40 mouse cellular contexts compared by ENCODE assay signal in genomic region chr6:41701245-41701644, GRCm38 (mm10). TPM values are rescaled to one million over a fixed set of nuclear protein-coding genes. Genes with fewer than 3 reads are reported as not detected.
DNase-seq lines count a peak whose midpoint lies in the region; ATAC-seq and TF ChIP-seq lines count a peak whose summit lies in the region.
"Had no signal": no experiment of that assay in that cellular context is flagged by ENCODE, and none has a peak within 500 bp of the region (broad histone marks: within the 10 kb centered on the region; RNA-seq: fewer than 3 reads in every experiment).

No protein-coding gene starts in this region.

- peak overlapping the region; percentile 68 for H3K4me3 ChIP-seq in erythroblast, embryonic 14.5 days (replicated peaks)
- H3K4me3 ChIP-seq in liver, embryonic 11.5 days (ENCODE audit: low read depth, low read length): peak overlapping the region; percentile 63
- H3K4me3 ChIP-seq in liver, embryonic 14.5 days (ENCODE audit: insufficient read depth in 1 of 2, low read depth in 2 of 2, low read length in 2 of 2): peak overlapping the region; percentile 92 to 97
- H3K4me3 ChIP-seq: forebrain, embryonic 10.5 days; gastrocnemius, adult 2 months; hindbrain, embryonic 10.5 days; hindbrain, embryonic 15.5 days; kidney, embryonic 15.5 days; layer of hippocampus, adult 2 months; limb, embryonic 13.5 days; midbrain, embryonic 13.5 days; stomach, embryonic 15.5 days had no signal

- peak; percentile 57 for TF ChIP-seq EP300 in liver, embryonic 14.5 days (IDR thresholded peaks at IDR 0.05; ENCODE audit: low read depth)

- peak overlapping the region; percentile 80 for H3K4me2 ChIP-seq in liver, embryonic 11.5 days
- peak overlapping the region; percentile 86 for H3K4me2 ChIP-seq in liver, embryonic 14.5 days (ENCODE audit: low read depth)
- H3K4me2 ChIP-seq: hindbrain, embryonic 15.5 days; kidney, embryonic 15.5 days; limb, embryonic 13.5 days; midbrain, embryonic 13.5 days; stomach, embryonic 15.5 days had no signal

- ATAC-seq in erythroblast, adult 5-6 weeks (replicated peaks; ENCODE audit: low FRiP score, poor library complexity, severe bottlenecking): no peak
- ATAC-seq in liver, embryonic 11.5 days (replicated peaks; ENCODE audit: low FRiP score): no peak
- no peak for ATAC-seq in liver, embryonic 14.5 days (ENCODE audit: insufficient read depth)
- ATAC-seq: forebrain, embryonic 16.5 days; inflammation-experienced regulatory T-cells, adult 6 months; midbrain, embryonic 13.5 days had no signal

- no peak for TF ChIP-seq CTCF in liver, embryonic 14.5 days (IDR thresholded peaks at IDR 0.05; ENCODE audit: low read depth)

- peak overlapping the region; percentile 82; the same call in 1 of the 2 replicates for H3K9ac ChIP-seq in liver, embryonic 11.5 days (ENCODE audit: low read depth, low read length)
- peak overlapping the region; percentile 96 for H3K9ac ChIP-seq in liver, embryonic 14.5 days (replicated peaks)
- H3K9ac ChIP-seq: hindbrain, embryonic 15.5 days; kidney, embryonic 15.5 days; limb, embryonic 13.5 days; midbrain, embryonic 13.5 days; stomach, embryonic 15.5 days had no signal

- H3K4me1 ChIP-seq in erythroblast, embryonic 14.5 days (ENCODE audit: control insufficient read depth): peaks cover 56% of the 10 kb centered on the region
- peaks cover 14% of the 10 kb centered on the region for H3K4me1 ChIP-seq in liver, embryonic 11.5 days (replicated peaks; ENCODE audit: control insufficient read depth, insufficient read depth, low read length)
- peaks cover 24 to 30% of the 10 kb centered on the region in 2 experiments for H3K4me1 ChIP-seq in liver, embryonic 14.5 days (replicated peaks; ENCODE audit: control insufficient read depth in 2 of 2, insufficient read depth in 2 of 2, low read length in 1 of 2)
- H3K4me1 ChIP-seq: forebrain, embryonic 10.5 days; hindbrain, embryonic 10.5 days; hindbrain, embryonic 15.5 days; limb, embryonic 13.5 days; midbrain, embryonic 13.5 days; stomach, embryonic 15.5 days had no signal

- H3K36me3 ChIP-seq in erythroblast, embryonic 14.5 days (ENCODE audit: control insufficient read depth): peaks cover 84% of the 10 kb centered on the region
- no peaks in the 10 kb centered on the region for H3K36me3 ChIP-seq in liver, embryonic 11.5 days (ENCODE audit: control insufficient read depth, insufficient read depth, low read length)
- peaks cover 64% of the 10 kb centered on the region for H3K36me3 ChIP-seq in liver, embryonic 14.5 days (replicated peaks; ENCODE audit: control insufficient read depth, insufficient read depth, low read depth)
- H3K36me3 ChIP-seq: forebrain, embryonic 10.5 days; hindbrain, embryonic 10.5 days; hindbrain, embryonic 15.5 days; kidney, embryonic 15.5 days; limb, embryonic 13.5 days; midbrain, embryonic 13.5 days; stomach, embryonic 15.5 days had no signal

- H3K27ac ChIP-seq in liver, embryonic 11.5 days (ENCODE audit: low read depth, low read length): no peak overlapping the region
- peak overlapping the region; percentile 98 for H3K27ac ChIP-seq in liver, embryonic 14.5 days
- H3K27ac ChIP-seq: forebrain, embryonic 10.5 days; gastrocnemius, adult 2 months; hindbrain, embryonic 10.5 days; hindbrain, embryonic 15.5 days; kidney, embryonic 15.5 days; layer of hippocampus, adult 2 months; limb, embryonic 13.5 days; macrophage; midbrain, embryonic 13.5 days; stomach, embryonic 15.5 days had no signal

- no peak for DNase-seq in liver, embryonic 11.5 days (ENCODE audit: low spot score)
- DNase-seq in liver: no peak
- DNase-seq in liver, embryonic 14.5 days (ENCODE audit: low read depth in 3 of 3, low spot score in 3 of 3): peak in 2 of 3 experiments; percentile 48 to 58
- DNase-seq in urinary bladder, adult 18-20 months (ENCODE audit: low spot score in 2 of 2): no peak
- DNase-seq in adrenal gland, postnatal 4 days (ENCODE audit: low spot score in 2 of 2): no peak
- DNase-seq: adrenal gland, postnatal 14 days; cerebellum, adult 8-10 months; cerebellum, postnatal 36 days; gastrocnemius, adult 2 months; gastrocnemius, postnatal 36 days; heart, adult 18-20 months; kidney, adult 11 months; kidney, postnatal 25 days; lung, adult 2 months; lung, postnatal 10 days had no signal

- 21% methylated on average over 1 of the region's 1 CpGs for WGBS in liver, embryonic 11.5 days
- 9% methylated on average over 1 of the region's 1 CpGs for WGBS in liver, embryonic 14.5 days (ENCODE audit: insufficient replicate concordance)

- H3K9me3 ChIP-seq in erythroblast, embryonic 14.5 days (ENCODE audit: control insufficient read depth, low read length): no peaks in the 10 kb centered on the region
- no peaks in the 10 kb centered on the region for H3K9me3 ChIP-seq in liver, embryonic 11.5 days (ENCODE audit: control insufficient read depth, low read length)
- H3K9me3 ChIP-seq in liver, embryonic 14.5 days (ENCODE audit: control insufficient read depth, low read length): no peaks in the 10 kb centered on the region
- H3K9me3 ChIP-seq: forebrain, embryonic 10.5 days; hindbrain, embryonic 10.5 days; hindbrain, embryonic 15.5 days; kidney, embryonic 15.5 days; limb, embryonic 13.5 days; midbrain, embryonic 13.5 days; stomach, embryonic 15.5 days had no signal

- no peaks in the 10 kb centered on the region for H3K27me3 ChIP-seq in erythroblast, embryonic 14.5 days (ENCODE audit: control insufficient read depth)
- H3K27me3 ChIP-seq in liver, embryonic 11.5 days (replicated peaks; ENCODE audit: control insufficient read depth, insufficient read depth, low read length): no peaks in the 10 kb centered on the region
- no peaks in the 10 kb centered on the region for H3K27me3 ChIP-seq in liver, embryonic 14.5 days (ENCODE audit: control insufficient read depth, insufficient read depth, low read length)
- H3K27me3 ChIP-seq: CH12.LX; hindbrain, embryonic 15.5 days; kidney, embryonic 15.5 days; limb, embryonic 13.5 days; midbrain, embryonic 13.5 days; stomach, embryonic 15.5 days had no signal

RNA-seq across cellular contexts. Expression of gene Kel, which starts 2.9 kb away (rescaled TPM):
- 24.5 and 29.0 TPM in 2 replicates for polyA plus RNA-seq in erythroblast, embryonic 14.5 days (2012)
- 2,664 and 2,909 TPM in 2 replicates for total RNA-seq in erythroblast, adult 5-6 weeks (2015; ENCODE audit: low replicate concordance)
- total RNA-seq in erythroblast, adult 5-6 weeks (2017; ENCODE audit: low replicate concordance): 999 and 1,312 TPM in 2 replicates
- polyA plus RNA-seq in liver, embryonic 11.5 days (2014; fragmentation: Nextera tagmentation; extraction: Ambion mirVana): 150 and 153 TPM in 2 replicates
- 236 and 313 TPM in 2 replicates for polyA plus RNA-seq in liver, embryonic 14.5 days (2012; rRNA removed)
- polyA plus RNA-seq in liver, embryonic 14.5 days (2014; fragmentation: Nextera tagmentation; extraction: Ambion mirVana): 221 and 240 TPM in 2 replicates
- 10 to 100 TPM in 1 of 2 experiments, 1 to 10 TPM in 1; 6.2 to 14.8 TPM for total RNA-seq in adrenal gland, postnatal 4 days (2021)
- total RNA-seq: CH12.LX; gastrocnemius, adult 2 months; gastrocnemius, postnatal 36 days; heart, adult 18-20 months; layer of hippocampus, adult 2 months; layer of hippocampus, postnatal 14 days; left cerebral cortex, adult 8-10 months; left cerebral cortex, postnatal 36 days had no signal
- polyA plus RNA-seq: C2C12; inflammation-experienced regulatory T-cells, adult 6 months; lung, adult 2 months; macrophage; urinary bladder, adult 2 months had no signal

RNA-seq across cellular contexts. Expression of gene Llcfc1, which starts 17.0 kb away (rescaled TPM):
- polyA plus RNA-seq in erythroblast, embryonic 14.5 days (2012): not detected in 2 replicates
- not detected in 2 replicates for total RNA-seq in erythroblast, adult 5-6 weeks (2015; ENCODE audit: low replicate concordance)
- 2.6 TPM in 1 of 2 replicates, not detected in the other for total RNA-seq in erythroblast, adult 5-6 weeks (2017; ENCODE audit: low replicate concordance)
- polyA plus RNA-seq in liver, embryonic 11.5 days (2014; fragmentation: Nextera tagmentation; extraction: Ambion mirVana): not detected in 2 replicates
- polyA plus RNA-seq in liver, embryonic 14.5 days (2012; rRNA removed): not detected in 2 replicates
- not detected in 2 replicates for polyA plus RNA-seq in liver, embryonic 14.5 days (2014; fragmentation: Nextera tagmentation; extraction: Ambion mirVana)
- total RNA-seq in adrenal gland, postnatal 4 days (2021): not detected
- total RNA-seq: adrenal gland, postnatal 14 days; CH12.LX; ES-E14; gastrocnemius, adult 2 months; gastrocnemius, postnatal 36 days; heart, adult 18-20 months; layer of hippocampus, adult 2 months; layer of hippocampus, postnatal 14 days; left cerebral cortex, adult 8-10 months; left cerebral cortex, postnatal 36 days; megakaryocyte-erythroid progenitor cell, adult 5-6 weeks had no signal
- polyA plus RNA-seq: brain, embryonic 14.5 days; C2C12; embryonic facial prominence, embryonic 11.5 days; forebrain, embryonic 10.5 days; forebrain, embryonic 16.5 days; heart, embryonic 16.5 days; hindbrain, embryonic 10.5 days; hindbrain, embryonic 15.5 days; inflammation-experienced regulatory T-cells, adult 6 months; limb, embryonic 13.5 days; lung, adult 2 months; macrophage; midbrain, embryonic 13.5 days; neural tube, embryonic 14.5 days; urinary bladder, adult 2 months had no signal

RNA-seq across cellular contexts. Expression of gene Trpv5, which starts 20.7 kb away (rescaled TPM):
- polyA plus RNA-seq in erythroblast, embryonic 14.5 days (2012): 0.01 TPM in 1 of 2 replicates, not detected in the other
- total RNA-seq in erythroblast, adult 5-6 weeks (2015; ENCODE audit: low replicate concordance): 2.5 and 5.0 TPM in 2 replicates
- total RNA-seq in erythroblast, adult 5-6 weeks (2017; ENCODE audit: low replicate concordance): 3.2 and 4.5 TPM in 2 replicates
- 0.07 TPM in 1 of 2 replicates, not detected in the other for polyA plus RNA-seq in liver, embryonic 11.5 days (2014; fragmentation: Nextera tagmentation; extraction: Ambion mirVana)
- polyA plus RNA-seq in liver, embryonic 14.5 days (2012; rRNA removed): 0.27 and 0.31 TPM in 2 replicates
- 0.05 and 0.11 TPM in 2 replicates for polyA plus RNA-seq in liver, embryonic 14.5 days (2014; fragmentation: Nextera tagmentation; extraction: Ambion mirVana)
- total RNA-seq in adrenal gland, postnatal 4 days (2021): 1 to 10 TPM in 1 of 2 experiments, not detected in 1; 1.2 TPM
- total RNA-seq: adrenal gland, postnatal 14 days; CH12.LX; gastrocnemius, adult 2 months; gastrocnemius, postnatal 36 days; heart, adult 18-20 months; layer of hippocampus, adult 2 months; layer of hippocampus, postnatal 14 days; left cerebral cortex, adult 8-10 months; left cerebral cortex, postnatal 36 days had no signal
- polyA plus RNA-seq: brain, embryonic 14.5 days; C2C12; embryonic facial prominence, embryonic 11.5 days; forebrain, embryonic 10.5 days; forebrain, embryonic 16.5 days; heart, embryonic 16.5 days; hindbrain, embryonic 10.5 days; hindbrain, embryonic 15.5 days; inflammation-experienced regulatory T-cells, adult 6 months; limb, embryonic 13.5 days; lung, adult 2 months; macrophage; midbrain, embryonic 13.5 days; neural tube, embryonic 14.5 days; urinary bladder, adult 2 months had no signal

Comparison
In these comparisons a context has a peak if more than half of its experiments do, and no peak if none do; other contexts are left out.
1. DNase-seq: peak in liver, embryonic 14.5 days (2 of 3); none in liver, embryonic 11.5 days (single experiment), liver (single experiment), urinary bladder, adult 18-20 months (0 of 2) and adrenal gland, postnatal 4 days (0 of 2).
2. Peak in every context shown above with its lines, with median percentiles within 50 percentile points of each other: H3K4me3 ChIP-seq.